Mouse (Mus musculus): ENCODE measurements around the gene Wdr83. TPM values are rescaled to one million over a fixed set of nuclear protein-coding genes. Genes with fewer than 3 reads are reported as not detected.

Wdr83 gene
- total RNA-seq (2012; rRNA removed) (27.0 and 29.5 TPM in 2 replicates), polyA plus RNA-seq (2012; ENCODE audit: insufficient read depth in 1 of 2, insufficient read length in 2 of 2, low read depth in 1 of 2, low replicate concordance in 2 of 2, missing spikeins in 1 of 2) (10 to 100 TPM in 1 of 2 experiments, not detected in 1; 58.4 TPM)

- H3K27ac ChIP-seq (ENCODE audit: control insufficient read depth, low read depth, low read length): peak within 1 kb of the TSS; percentile 97
- peak; percentile 98 for DNase-seq (ENCODE audit: low read depth, low spot score)
- no peaks in the 10 kb centered on the region for H3K27me3 ChIP-seq (ENCODE audit: control insufficient read depth in 1 of 2, insufficient read depth in 2 of 2, low read length in 2 of 2)
- TF ChIP-seq NRF1 (IDR thresholded peaks at IDR 0.05; ENCODE audit: insufficient read depth, low read depth, low read length, poor library complexity, severe bottlenecking) (no peak), ZKSCAN1 (IDR thresholded peaks at IDR 0.05; ENCODE audit: low read depth, low read length) (no peak), HCFC1 (IDR thresholded peaks at IDR 0.05; ENCODE audit: low read depth, low read length) (no peak), POLR2A (IDR thresholded peaks at IDR 0.05; ENCODE audit: control insufficient read depth in 1 of 2, insufficient read depth in 1 of 2, low read depth in 1 of 2, low read length in 2 of 2, poor library complexity in 1 of 2) (peak; percentile 63 to 80; a peak in 3 of 4 replicates), GATA1 (IDR thresholded peaks at IDR 0.05; ENCODE audit: low read depth, low read length) (no peak), E2F4 (IDR thresholded peaks at IDR 0.05; ENCODE audit: borderline replicate concordance, low read depth, low read length) (no peak), CHD2 (IDR thresholded peaks at IDR 0.05; ENCODE audit: low read length) (no peak), MEF2A (IDR thresholded peaks at IDR 0.05; ENCODE audit: extremely low read depth, insufficient replicate concordance, low read depth, low read length, poor library complexity, severe bottlenecking) (no peak), ELF1 (IDR thresholded peaks at IDR 0.05; ENCODE audit: low read depth, low read length) (0 out of 2 replicates have a peak, but pooled peaks have one; percentile 35), SMC3 (IDR thresholded peaks at IDR 0.05; ENCODE audit: low read depth, low read length) (peak; percentile 13; the same call in 1 of the 2 replicates), EP300 (IDR thresholded peaks at IDR 0.05; ENCODE audit: low read depth in 1 of 2, low read length in 2 of 2) (peak; percentile 14 to 20; a peak in 1 of 4 replicates), USF2 (IDR thresholded peaks at IDR 0.05; ENCODE audit: borderline replicate concordance in 1 of 2, insufficient read depth in 1 of 2, low read depth in 1 of 2, low read length in 2 of 2) (no peak), JUND (IDR thresholded peaks at IDR 0.05; ENCODE audit: low read depth, low read length) (no peak), MXI1 (IDR thresholded peaks at IDR 0.05; ENCODE audit: low read depth, low read length) (peak; percentile 28; the same call in 1 of the 2 replicates), MAX (IDR thresholded peaks at IDR 0.05; ENCODE audit: low read length) (no peak; the same call in 1 of the 2 replicates), TBP (IDR thresholded peaks at IDR 0.05; ENCODE audit: low read depth, low read length) (0 out of 2 replicates have a peak, but pooled peaks have one; percentile 32), MYB (IDR thresholded peaks at IDR 0.05; ENCODE audit: low read depth, low read length) (no peak), ZMIZ1 (IDR thresholded peaks at IDR 0.05; ENCODE audit: low read depth, low read length) (peak; percentile 62; the same call in 1 of the 2 replicates), TCF12 (IDR thresholded peaks at IDR 0.05; ENCODE audit: low read depth, low read length) (0 out of 2 replicates have a peak, but pooled peaks have one; percentile 26), MAZ (IDR thresholded peaks at IDR 0.05; ENCODE audit: low read depth, low read length) (peak; percentile 70; the same call in 1 of the 2 replicates), NELFE (IDR thresholded peaks at IDR 0.05; ENCODE audit: low read depth, low read length) (peak; percentile 79)
- H3K9ac ChIP-seq (ENCODE audit: control insufficient read depth, low read depth, low read length, poor library complexity, severe bottlenecking): peak within 1 kb of the TSS; percentile 89
- H3K9me3 ChIP-seq (replicated peaks; ENCODE audit: insufficient read depth, low read length): no peaks in the 10 kb centered on the region
- peak within 1 kb of the TSS; percentile 85 to 91 for H3K4me3 ChIP-seq (ENCODE audit: control insufficient read depth in 1 of 2, insufficient read depth in 1 of 2, low read depth in 2 of 2, low read length in 2 of 2)
- H3K79me2 ChIP-seq (ENCODE audit: control insufficient read depth, insufficient read depth, low read length, poor library complexity): peaks cover 10% of the 10 kb centered on the region
- peaks cover 8 to 30% of the 10 kb centered on the region in 2 experiments for H3K4me1 ChIP-seq (ENCODE audit: control insufficient read depth in 1 of 2, insufficient read depth in 2 of 2, low read length in 2 of 2)
- H3K36me3 ChIP-seq (ENCODE audit: control insufficient read depth in 1 of 2, insufficient read depth in 2 of 2, low read length in 2 of 2): peaks cover 2 to 19% of the 10 kb centered on the region in 2 experiments
Observed at GRCm38 (mm10) chr8:85081216-85081555, at the start of gene Wdr83. TSS of gene Wdr83 (minus strand) at chr8:85081306.
